Comparison of ENCODE assay signal across 7 mouse cellular contexts in genomic region chr15:81810671-81811598, GRCm38 (mm10). TPM values are rescaled to one million over a fixed set of nuclear protein-coding genes. Genes with fewer than 3 reads are reported as not detected.
DNase-seq lines count a peak whose midpoint lies in the region; ATAC-seq lines count a peak whose summit lies in the region.

No protein-coding gene starts in this region.

- H3K4me1 ChIP-seq in embryonic facial prominence, embryonic 11.5 days (ENCODE audit: control insufficient read depth, insufficient read depth, low read length) = no peaks in the 10 kb centered on the region
- peaks cover 40% of the 10 kb centered on the region for H3K4me1 ChIP-seq in limb, embryonic 10.5 days
- H3K4me1 ChIP-seq in midbrain, embryonic 13.5 days (replicated peaks) = peaks cover 46% of the 10 kb centered on the region

- H3K27me3 ChIP-seq in embryonic facial prominence, embryonic 11.5 days (ENCODE audit: control insufficient read depth, insufficient read depth, low read length) = no peaks in the 10 kb centered on the region
- 0 out of 2 replicates have a peak, but pooled peaks cover 3% of the 10 kb centered on the region for H3K27me3 ChIP-seq in limb, embryonic 10.5 days (ENCODE audit: low read depth, poor library complexity, severe bottlenecking)
- no peaks in the 10 kb centered on the region; the same call in 1 of the 2 replicates for H3K27me3 ChIP-seq in midbrain, embryonic 13.5 days

- under 1% methylated on average over 76 of the region's 89 CpGs for WGBS in embryonic facial prominence, embryonic 11.5 days
- WGBS in limb, embryonic 10.5 days = under 1% methylated on average over 88 of the region's 89 CpGs
- WGBS in midbrain, embryonic 13.5 days = under 1% methylated on average over 89 of the region's 89 CpGs

- 0 out of 2 replicates have a peak, but pooled peaks cover 2% of the 10 kb centered on the region for H3K36me3 ChIP-seq in embryonic facial prominence, embryonic 11.5 days (replicated peaks; ENCODE audit: control insufficient read depth, insufficient read depth, low read depth, low read length)
- H3K36me3 ChIP-seq in limb, embryonic 10.5 days = peaks cover 12% of the 10 kb centered on the region
- peaks cover 14% of the 10 kb centered on the region for H3K36me3 ChIP-seq in midbrain, embryonic 13.5 days

- peak overlapping the region; percentile 70 for H3K9ac ChIP-seq in embryonic facial prominence, embryonic 11.5 days (replicated peaks; ENCODE audit: low read length)
- peak overlapping the region; percentile 87 for H3K9ac ChIP-seq in midbrain, embryonic 13.5 days (replicated peaks)

- ATAC-seq in embryonic facial prominence, embryonic 11.5 days (replicated peaks; ENCODE audit: insufficient number of reproducible peaks, low FRiP score, low TSS enrichment, low read depth) = peak; percentile 97
- peak; percentile 81 for ATAC-seq in granulocyte monocyte progenitor cell, adult 5-6 weeks (replicated peaks; ENCODE audit: poor library complexity, severe bottlenecking)
- peak; percentile 99 for ATAC-seq in midbrain, embryonic 13.5 days

- H3K9me3 ChIP-seq in embryonic facial prominence, embryonic 11.5 days (replicated peaks; ENCODE audit: control insufficient read depth, low read length) = no peaks in the 10 kb centered on the region
- no peaks in the 10 kb centered on the region for H3K9me3 ChIP-seq in limb, embryonic 10.5 days (replicated peaks)
- no peaks in the 10 kb centered on the region for H3K9me3 ChIP-seq in midbrain, embryonic 13.5 days

- peak; percentile 99 for DNase-seq in adrenal gland, postnatal 14 days
- DNase-seq in embryonic facial prominence, embryonic 11.5 days (ENCODE audit: low spot score) = peak; percentile 98
- DNase-seq in kidney, adult 11 months = peak; percentile 99
- DNase-seq in limb, embryonic 10.5 days (ENCODE audit: low spot score) = peak; percentile 99
- DNase-seq in spleen, adult 12 weeks (ENCODE audit: low spot score) = peak; percentile 96

- H3K4me2 ChIP-seq in embryonic facial prominence, embryonic 11.5 days (ENCODE audit: low read depth, low read length) = peak overlapping the region; percentile 69
- peak overlapping the region; percentile 76 for H3K4me2 ChIP-seq in midbrain, embryonic 13.5 days (replicated peaks)

- H3K4me3 ChIP-seq in embryonic facial prominence, embryonic 11.5 days (ENCODE audit: low read depth, low read length) = peak overlapping the region; percentile 73
- peak overlapping the region; percentile 87 for H3K4me3 ChIP-seq in limb, embryonic 10.5 days
- H3K4me3 ChIP-seq in midbrain, embryonic 13.5 days (replicated peaks) = peak overlapping the region; percentile 78

- H3K27ac ChIP-seq in embryonic facial prominence, embryonic 11.5 days (replicated peaks; ENCODE audit: low read depth, low read length) = peak overlapping the region; percentile 48; the same call in 1 of the 2 replicates
- peak overlapping the region; percentile 91 for H3K27ac ChIP-seq in limb, embryonic 10.5 days
- peak overlapping the region; percentile 85 for H3K27ac ChIP-seq in midbrain, embryonic 13.5 days

RNA-seq across cellular contexts. Expression of gene Tef, which starts 8.7 kb away (rescaled TPM):
- 71.4 and 98.5 TPM in 2 replicates for total RNA-seq in adrenal gland, postnatal 14 days (2021)
- 11.4 and 13.1 TPM in 2 replicates for polyA plus RNA-seq in embryonic facial prominence, embryonic 11.5 days (2014; fragmentation: Nextera tagmentation; extraction: Ambion mirVana)
- 6.6 and 9.4 TPM in 2 replicates for total RNA-seq in granulocyte monocyte progenitor cell, adult 5-6 weeks (2014; fragmentation: Nextera tagmentation)
- total RNA-seq in granulocyte monocyte progenitor cell, adult 5-6 weeks (2017) = 6.9 and 10.1 TPM in 2 replicates
- polyA plus RNA-seq in limb, embryonic 10.5 days (2016; fragmentation: Nextera tagmentation; extraction: Ambion mirVana) = 13.4 and 16.5 TPM in 2 replicates
- polyA plus RNA-seq in midbrain, embryonic 13.5 days (2015; fragmentation: Nextera tagmentation; extraction: Ambion mirVana) = 21.5 and 23.3 TPM in 2 replicates

RNA-seq across cellular contexts. Expression of gene Tob2, which starts 47.7 kb away (rescaled TPM):
- total RNA-seq in adrenal gland, postnatal 14 days (2021) = 124 and 147 TPM in 2 replicates
- 10.7 and 11.1 TPM in 2 replicates for polyA plus RNA-seq in embryonic facial prominence, embryonic 11.5 days (2014; fragmentation: Nextera tagmentation; extraction: Ambion mirVana)
- 35.0 and 39.6 TPM in 2 replicates for total RNA-seq in granulocyte monocyte progenitor cell, adult 5-6 weeks (2014; fragmentation: Nextera tagmentation)
- total RNA-seq in granulocyte monocyte progenitor cell, adult 5-6 weeks (2017) = 14.7 and 19.3 TPM in 2 replicates
- 18.3 and 19.8 TPM in 2 replicates for polyA plus RNA-seq in limb, embryonic 10.5 days (2016; fragmentation: Nextera tagmentation; extraction: Ambion mirVana)
- 16.2 and 17.7 TPM in 2 replicates for polyA plus RNA-seq in midbrain, embryonic 13.5 days (2015; fragmentation: Nextera tagmentation; extraction: Ambion mirVana)

Comparison
In these comparisons a context has a peak if more than half of its experiments do, and no peak if none do; other contexts are left out.
1. Peak in every context shown above with its lines: DNase-seq, ATAC-seq, H3K4me3 ChIP-seq and H3K27ac ChIP-seq.